Mouse (Mus musculus) mature B cell (primary cell): ENCODE measurements around the gene Ank.

Experiments
- in situ Hi-C: fragments of 300-500 bp; cut with MboI; formaldehyde crosslinking; loops from 2 replicates; pipeline ENCODE4 v1.14.3; 2019

Gene Ank

DNA sequence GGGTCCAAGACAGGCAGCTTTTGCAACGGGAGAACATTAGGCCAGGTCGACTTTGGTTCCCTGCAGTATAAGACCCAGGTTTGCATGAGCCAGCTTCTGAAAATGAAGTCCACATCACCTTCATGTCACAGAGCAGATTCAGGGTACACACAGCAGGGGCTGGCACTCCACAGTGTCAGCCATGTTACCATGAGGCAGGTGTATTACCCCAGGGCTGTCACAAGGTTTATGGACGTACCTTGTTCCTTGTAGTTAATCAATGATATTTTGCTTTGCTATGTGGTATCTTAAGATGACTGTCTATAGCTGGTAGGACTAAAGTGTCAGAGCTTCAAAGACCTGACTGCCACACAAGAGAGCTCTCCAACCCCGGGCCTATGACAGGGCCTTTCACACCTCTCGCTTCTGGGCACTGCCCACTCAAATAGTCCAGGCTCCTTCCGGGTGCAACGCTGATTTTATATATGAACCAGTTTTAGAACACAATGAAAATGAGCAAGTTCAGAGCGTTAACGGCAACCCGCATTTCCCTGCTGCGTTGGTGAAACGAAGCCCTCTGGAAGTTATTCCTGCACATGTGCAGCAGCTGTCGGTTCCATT, 132.4 kb downstream of the Ank start:
- in situ Hi-C loops, result no loop called here

DNA sequence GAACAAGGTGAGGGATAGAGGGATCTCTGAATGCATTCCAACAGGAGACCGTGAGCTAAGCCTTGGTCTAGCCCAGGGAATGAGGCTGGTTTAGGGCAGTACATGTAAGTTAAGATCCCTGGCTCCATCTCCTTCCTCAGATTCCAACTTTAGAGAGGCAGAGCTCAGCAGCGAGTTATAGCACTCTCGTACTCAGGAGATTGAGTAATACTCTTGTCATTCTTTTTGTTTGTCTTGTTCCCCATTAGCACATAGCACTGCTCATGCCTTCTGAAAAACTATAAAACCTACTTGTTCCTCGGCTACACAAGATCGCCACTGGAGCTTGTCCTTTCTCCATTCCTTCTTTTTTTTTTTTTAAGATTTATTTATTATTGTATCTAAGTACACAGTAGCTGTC, 134.0 kb downstream of the Ank start:
- in situ Hi-C loops, result no loop called here

DNA sequence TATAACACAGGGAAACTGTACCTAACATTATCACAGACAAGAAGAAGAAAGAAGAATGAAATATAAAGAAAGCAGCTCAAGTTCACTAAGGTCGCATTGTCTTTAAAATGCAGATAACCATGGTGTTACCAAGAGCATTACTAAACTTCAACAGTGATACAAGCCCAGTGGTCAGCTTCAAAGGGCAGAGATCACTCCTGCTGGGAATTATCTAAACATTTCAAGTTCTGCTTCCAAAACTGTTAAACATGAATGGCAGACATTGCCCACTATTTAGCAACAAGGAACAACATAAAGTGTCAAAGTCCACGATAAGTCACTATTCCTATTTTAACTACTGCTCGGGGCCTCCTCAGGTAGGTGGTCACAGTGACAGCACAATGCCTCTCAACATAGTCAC, 138.1 kb downstream of the Ank start:
- in situ Hi-C loops, result no loop called here

DNA sequence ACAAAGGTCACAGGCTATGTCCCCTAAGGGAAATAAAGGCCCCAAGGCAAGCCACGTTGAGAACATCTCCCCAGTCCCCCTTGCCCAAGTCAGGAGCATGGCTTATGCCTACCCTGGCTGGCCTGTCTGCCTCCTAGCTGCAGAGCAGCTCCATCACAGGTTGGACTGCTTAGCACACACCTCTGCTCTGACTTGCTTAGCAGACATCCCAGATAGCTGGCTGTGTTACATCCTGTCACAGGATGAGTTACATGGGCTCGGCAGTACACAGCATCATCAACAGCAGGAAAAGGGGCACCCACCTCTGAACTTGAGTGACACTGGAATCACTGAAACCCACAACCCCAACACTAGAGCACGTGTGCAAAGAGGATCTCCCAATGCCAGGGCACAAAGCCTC, 138.8 kb downstream of the Ank start:
- in situ Hi-C loops, result no loop called here

DNA sequence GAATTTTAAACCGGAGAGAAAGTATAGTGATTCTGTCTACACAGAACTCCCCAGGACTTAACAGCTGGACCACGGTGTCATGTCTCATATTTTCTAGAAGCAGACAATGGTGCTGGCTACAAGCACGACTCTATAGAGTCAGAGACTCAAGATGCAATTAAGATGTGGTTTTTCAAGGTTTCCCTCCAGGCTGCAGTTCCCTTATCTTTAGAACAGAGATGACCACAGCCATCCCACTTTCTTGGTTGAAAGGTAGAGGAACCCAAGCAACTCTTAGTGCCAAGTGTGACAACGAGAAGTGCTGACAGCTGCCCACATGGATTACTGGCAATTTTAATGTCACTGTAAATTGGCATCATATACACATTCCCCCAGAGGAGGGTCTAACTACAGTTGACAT, 143.1 kb downstream of the Ank start:
- in situ Hi-C loops, result no loop called here

DNA sequence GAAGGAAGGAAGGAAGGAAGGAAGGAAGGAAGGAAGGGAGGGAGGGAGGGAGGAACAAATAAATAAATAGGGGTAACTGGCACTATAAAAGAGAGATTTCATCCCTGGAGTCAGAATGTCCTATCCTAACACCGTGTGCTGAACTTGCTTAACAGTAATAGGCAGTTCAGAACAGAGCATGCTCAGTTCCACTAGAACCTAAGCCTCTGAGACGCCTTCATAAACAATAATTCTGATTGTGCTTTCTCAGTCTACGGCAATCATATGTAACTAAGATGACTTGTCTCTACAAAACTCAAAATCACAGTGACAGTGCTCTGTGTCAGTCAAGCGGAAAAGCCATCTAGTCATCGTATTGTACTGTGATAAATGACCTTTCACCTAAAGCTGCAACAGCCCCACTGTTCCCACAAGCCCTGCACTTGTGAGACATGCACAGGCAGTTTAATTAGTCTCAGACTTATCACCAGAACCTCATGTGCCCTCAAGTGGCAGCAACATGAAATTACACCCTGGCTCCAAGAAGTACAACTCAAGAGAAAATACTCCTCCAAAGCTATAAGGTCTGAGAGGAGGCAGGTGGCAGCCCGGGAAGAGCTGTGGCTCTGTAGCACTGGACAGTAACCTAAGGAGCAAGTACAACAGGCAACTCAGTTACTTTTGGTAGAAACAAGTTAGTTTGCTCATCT, 146.2 kb downstream of the Ank start:
- in situ Hi-C loops, result no loop called here

DNA sequence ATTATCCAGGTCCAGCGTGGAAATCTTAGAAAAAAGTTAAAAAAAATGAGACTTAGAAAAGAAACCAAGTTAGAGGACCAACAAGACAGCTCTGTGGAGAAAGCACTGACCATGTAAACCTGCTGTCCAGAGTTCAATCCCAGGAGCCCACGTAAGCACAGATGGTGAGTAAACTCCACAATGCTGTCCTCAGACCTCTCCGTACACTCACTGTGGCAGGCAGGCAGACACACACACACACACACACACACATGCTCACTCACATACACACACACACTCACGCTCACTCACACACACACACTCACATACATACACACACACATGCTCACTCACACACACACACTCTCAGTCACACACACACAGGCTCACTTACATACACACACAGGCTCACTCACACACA, 146.8 kb downstream of the Ank start:
- in situ Hi-C loops, result no loop called here

DNA sequence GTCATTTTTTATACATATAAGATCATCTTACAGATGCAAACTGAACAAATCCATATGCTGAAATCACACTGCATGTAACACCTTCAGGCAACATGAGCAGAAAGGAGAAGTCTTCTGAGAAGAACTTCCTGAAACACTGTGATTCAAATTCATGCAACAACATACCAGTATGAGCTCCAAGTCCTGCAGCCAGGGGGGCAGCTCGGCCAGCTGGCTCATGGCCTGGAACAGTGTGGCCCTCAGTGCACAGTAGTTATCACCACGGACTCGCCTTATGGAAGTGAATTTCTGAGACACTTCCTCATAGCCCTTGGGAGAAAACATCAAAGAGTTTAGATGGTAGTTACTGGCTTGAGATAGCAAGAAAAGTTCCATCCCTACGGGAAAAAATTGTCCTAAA, 149.7 kb downstream of the Ank start:
- in situ Hi-C loops, result no loop called here

DNA sequence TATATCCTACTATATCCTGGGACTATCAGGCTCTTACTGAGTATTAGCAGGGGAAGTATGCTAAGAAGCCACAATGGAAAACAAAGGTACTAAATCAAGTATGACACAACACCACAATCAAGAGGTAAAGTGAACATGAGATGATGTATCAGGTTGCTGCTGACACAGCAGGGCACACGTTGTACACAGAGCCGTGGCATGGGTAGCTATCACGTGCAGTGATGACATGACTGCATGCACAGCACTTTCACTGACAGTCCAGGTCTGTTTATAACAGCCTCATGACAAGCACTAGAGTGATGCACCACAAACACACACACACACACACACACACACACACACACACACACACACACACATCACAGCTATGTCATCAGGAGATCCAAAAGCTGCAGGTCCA, 150.8 kb downstream of the Ank start:
- in situ Hi-C loops, result no loop called here

DNA sequence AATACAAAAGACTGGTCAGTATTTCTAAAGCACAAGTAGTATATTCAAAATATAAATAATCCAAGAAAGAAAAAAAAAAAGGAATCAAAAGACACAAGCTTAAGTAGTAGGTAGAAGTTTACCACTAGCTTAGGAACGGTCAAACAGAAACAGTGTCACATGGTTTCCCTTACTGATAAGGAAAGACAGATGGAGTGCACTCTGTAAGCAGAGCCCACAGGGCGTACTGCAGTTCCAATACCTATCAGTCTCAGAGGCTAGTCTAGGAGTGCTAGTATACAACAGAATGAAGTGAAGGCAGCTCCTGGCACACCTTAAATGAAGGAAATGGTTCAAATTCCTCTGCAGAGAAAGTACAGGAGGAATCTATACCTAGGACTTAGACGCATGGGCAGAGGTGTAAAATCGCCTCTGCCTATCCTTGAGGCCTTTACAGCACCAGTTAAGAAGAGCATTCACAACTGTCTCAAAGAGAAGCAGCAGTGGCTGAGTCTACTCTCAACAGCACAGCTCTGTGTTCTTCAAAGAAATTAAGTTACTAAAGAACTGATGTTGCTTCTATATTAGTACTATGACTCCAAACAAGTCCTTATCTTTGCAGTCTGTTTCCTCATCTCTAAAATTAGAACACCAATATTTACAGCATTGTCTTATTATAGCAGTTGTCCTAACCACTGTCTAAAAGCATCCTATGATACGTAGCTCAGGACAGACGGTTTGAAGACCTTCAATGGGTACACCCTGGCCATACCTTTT, 152.5 kb downstream of the Ank start:
- in situ Hi-C loops, result no loop called here

DNA sequence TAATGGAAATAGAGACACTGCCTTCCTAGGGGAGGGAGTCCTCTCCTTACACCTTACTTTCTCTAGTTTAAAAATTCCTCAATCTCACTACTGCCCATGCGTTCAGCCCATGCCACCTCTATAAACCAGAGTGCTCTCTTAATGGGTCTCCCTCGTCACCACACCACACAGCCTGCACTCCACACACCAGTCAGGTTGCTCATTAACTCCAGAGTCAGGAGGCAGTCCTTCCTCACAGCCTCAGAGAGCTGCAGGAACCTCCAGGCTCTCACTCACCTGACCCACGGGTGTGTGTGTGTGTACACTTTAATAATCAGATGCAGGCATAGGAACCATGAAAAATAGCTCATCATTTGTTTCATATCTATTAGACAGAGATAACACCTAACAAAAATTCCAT, 153.2 kb downstream of the Ank start:
- in situ Hi-C loops, result no loop called here

DNA sequence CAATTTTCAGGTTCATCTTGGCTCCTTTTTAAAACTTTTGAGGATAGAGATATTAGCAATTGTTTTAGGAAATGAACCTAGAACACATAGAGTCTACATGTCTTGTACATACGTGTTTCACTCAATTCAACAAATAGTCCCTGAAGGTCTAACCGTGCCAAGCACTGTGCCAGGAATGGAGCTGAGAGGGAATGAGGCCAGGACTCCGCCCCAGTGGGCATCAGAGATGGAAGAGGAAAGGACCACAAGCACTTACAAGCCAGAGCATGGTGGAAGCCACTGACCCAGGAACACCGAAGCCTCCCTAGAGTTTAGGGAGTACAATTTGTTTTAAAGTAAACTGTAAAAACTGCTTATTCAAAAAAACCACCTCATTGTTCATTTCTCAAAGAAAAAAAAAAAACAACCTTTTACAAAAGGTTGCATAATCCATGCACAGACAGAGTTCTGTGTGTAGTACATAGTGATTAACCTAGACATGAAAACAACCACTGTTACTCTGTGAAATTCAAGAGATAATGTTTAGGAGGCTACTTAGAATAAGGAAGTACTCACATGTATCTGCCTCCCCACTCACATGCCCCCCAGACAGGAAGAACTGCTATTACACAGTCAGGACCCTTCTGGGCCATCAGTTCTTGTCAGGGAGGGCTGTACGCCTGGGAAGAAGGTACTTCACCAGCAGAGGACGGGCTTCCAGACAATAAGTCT, 154.2 kb downstream of the Ank start:
- in situ Hi-C loops, result no loop called here

DNA sequence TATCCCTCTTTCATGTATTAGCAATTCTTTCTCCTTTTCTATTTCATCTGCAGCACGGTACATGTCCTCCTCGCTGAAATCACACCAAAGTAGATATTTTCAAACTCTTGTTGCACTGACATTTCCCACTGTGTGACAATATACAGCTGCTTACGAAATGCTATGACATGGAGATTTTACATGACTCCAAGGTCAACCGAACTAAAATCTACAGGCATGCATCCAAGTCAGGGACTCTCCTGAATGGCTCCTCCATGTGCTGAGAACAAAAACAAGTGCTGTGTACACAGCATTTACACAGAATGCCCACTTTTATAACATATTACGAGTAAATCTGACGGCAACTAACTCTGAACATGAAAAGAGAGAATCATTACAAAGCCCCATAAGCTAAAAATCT, 156.8 kb downstream of the Ank start:
- in situ Hi-C loops, result no loop called here

DNA sequence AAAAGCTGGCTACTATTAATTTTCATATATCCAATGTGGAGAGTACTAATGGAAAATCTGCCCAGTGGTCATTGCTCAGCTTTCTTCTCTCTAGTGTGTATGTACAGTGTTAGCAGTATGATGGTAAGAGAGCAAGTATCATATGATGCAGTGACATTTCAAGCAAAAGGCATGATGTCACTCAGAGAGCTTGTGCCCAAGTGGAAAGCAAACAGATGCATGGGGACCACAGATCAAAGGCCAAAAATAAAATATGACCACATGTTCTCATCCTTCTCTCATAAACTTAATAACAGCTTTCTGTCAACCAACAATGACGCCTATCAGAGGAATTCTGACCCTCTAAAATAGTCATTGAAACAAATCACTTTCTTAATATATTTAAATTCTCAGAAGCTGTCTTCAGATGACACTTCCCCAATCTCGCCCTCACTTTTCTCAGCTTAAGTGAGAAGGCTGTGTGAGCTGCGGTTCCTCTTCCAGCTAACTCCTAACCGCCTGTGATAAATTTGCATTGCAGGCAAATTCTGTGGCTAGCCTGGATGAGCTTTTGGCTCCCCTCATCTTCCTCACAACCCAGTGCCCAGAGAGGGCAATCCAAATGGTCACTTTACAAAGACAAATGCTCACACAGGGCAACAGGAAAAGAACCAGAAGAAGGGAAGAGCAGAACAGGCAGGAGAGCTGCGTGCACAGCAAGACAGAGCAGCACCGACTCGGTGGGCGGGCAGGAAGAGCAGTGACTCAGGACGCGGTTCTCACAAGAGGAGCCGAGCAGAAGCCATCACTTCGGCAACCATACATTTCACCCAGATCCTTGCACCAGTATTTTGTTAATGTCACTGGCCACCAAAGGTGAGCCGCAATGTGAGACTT, 158.8 kb downstream of the Ank start:
- in situ Hi-C loops, result no loop called here

DNA sequence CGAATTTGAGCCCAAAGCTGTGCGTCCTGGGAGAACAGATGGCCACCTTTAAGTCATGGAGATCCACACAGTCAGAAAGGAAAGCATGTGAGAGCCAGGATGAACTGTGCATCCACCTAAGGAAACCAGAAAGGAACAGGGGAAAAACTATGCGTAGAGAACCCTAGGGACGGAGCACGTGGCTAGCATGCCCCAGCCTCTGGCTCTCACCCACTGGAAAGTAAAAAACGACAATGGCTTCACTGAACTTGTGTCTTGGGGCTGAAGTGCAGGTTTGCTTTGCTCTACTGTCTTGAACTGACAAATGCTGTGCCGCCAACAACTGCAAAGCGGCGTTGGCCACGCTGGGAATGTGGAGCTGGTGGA, 159.4 kb downstream of the Ank start:
- in situ Hi-C loops, result no loop called here

DNA sequence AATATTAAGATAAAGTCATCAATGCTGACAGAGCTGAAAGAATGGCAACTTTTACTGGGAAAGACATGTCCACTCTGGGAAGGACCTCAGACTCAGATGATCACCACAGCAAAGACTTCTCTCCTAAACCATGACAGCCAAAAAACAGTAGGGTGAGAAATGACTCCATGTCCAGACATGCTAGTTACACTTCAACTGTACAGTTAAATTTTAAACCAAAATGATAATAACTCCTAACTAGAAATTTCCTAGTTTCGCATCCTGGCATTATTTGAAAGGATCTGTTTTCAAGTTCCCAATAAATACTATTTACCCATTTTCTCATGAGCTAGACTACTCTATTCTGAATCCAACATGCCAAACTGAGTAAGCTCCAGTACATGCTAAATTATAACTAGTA, 159.8 kb downstream of the Ank start:
- in situ Hi-C loops, result no loop called here

DNA sequence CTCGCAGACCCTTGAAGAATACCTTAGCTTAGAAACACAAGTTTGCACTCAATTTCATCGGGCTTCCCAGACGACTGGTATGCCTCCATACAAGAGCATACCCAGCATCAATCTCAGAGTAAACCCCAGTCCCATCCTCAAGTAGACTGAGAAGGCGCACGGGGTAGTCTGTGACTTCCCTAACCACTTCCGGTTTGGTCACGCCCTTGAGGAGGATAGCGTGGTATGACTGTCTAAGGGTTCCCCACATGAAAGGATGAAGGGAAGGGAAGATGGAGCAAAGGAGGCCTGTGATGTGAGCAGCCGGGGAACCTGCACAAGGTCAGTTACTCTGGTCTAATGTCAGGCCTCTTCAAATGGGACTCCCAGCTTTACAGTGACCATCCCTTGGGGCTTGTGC, 161.3 kb downstream of the Ank start:
- in situ Hi-C loops, result no loop called here

DNA sequence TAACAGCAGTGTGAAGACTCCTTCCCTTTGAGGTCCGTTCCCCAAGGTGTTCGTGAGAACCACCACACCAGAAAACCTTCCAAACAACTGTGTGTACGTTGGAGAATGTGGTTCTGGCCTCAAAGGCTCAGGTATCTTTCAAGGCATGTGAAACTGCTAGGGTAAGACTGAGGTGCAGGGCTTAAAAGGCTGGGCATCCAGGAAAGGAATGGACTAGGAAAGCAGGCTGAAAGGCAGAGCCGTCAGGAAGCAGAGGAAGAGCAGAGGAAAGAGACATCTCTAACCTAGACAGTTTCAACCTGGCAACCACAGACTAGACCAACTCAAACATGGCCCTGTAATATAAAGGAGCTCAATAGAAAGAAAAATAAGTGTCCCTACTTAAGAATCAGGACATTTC, 162.6 kb downstream of the Ank start:
- in situ Hi-C loops, result no loop called here

DNA sequence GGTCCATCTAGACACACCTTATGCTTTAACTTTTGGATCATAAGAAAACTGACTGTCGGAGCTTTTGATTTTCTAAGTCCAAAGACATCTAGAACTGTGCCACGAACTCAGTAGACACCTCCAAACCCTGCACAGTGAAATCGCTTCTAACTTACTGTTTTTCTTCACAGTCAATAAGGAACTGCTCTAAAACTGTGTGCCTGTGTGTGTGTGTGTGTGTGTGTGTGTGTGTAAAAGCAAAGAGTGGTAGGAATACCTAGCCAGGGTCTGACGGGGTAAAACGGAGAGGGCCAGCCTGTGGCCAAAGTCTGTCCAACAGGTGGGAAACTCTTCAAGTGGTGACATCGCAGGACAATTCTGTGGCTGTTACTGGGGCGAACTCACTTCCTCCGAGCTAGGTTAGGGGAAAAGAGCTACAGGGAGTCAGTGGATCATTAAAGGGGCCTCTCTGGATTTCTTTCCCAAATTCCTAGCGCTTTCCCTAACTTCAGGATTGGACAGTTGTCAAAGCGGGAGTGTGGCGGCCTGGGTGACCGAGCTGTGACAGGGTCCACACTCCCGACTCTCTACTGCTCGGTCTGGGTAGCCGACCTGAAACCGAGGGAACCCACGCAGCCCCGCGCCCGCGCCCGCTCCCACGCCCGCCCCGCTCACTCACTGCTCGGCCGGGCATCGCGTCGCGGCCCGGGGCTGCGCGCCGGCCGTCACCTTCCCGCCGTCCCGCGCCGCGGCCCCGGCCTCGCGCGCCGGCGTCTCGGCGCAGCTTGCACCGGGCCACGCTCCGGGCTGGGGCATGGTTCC, 163.5 kb downstream of the Ank start:
- in situ Hi-C loops, result no loop called here

DNA sequence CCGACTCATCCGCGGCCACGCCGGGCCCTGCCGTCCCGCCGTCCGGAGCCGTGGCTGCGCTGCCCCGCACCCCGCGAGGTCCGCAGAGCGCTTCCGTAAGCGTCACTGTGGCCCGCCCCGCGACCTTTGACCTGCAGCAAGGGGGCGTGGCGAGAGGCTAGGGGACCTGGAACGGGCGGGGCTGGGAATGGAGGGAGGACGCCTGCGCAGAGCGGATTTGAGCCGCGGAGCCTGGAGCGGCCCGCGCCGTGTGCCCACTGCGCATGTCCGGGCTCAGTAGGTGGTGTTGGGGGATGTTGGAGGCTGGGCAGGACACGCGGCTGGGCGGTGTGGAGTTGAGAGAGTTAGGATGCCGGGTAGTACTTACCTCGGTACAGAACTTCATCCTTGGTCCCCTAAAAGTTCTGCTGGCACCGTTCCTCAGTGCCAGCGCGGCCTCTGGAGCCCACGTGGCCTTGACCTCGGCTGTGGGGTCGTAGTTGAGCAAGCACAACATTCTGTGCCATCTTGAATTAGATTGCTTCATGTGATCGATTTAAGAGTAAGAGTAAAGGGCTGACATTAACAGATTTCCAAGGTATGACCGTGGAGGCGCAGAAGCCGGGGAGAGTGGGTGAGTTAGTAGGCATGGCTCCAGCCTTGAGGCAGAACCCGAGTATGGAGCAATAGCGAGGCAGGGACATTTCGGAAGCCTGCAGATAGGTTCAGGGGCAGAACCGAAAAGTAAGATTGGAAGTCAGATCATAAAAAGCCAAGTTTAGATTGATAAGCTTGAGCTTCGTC, 164.3 kb downstream of the Ank start, which contains the start of gene Otulin:
Gene Otulin (minus strand): TSS at position 93 of the 783 bp plus-strand sequence.
- in situ Hi-C loops, result no loop called here
